Mouse (Mus musculus) retina, postnatal 1 day (tissue): Measurements from ENCODE around the gene Dlgap3.

Source experiments
- DNase-seq: peaks from one replicate; pipeline ENCODE4 v3.0.0-alpha.2; 2012

The Dlgap3 gene

GRCm38 (mm10) chr4:127168914-127169345 is at the start of gene Dlgap3:
Gene Dlgap3, plus strand, starts transcription at chr4:127169204.
- DNase-seq = peak; percentile 85

DNA sequence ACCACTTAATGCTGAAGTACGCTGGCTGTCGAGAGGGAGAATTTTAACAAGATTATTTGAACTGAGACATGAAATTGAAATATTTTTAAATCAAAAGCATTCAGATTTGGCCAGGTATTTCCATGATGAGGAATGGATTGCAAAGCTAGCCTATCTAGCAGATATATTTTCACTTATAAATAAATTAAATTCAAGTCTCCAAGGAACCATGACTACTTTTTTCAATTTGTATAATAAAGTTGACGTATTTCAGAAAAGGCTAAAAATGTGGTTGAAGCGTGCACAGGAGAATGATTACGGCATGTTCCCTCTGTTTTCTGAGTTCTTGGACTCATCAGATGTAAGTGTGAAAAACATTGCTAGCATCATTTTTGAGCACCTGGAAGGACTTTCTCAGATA is 45.6 kb upstream of the Dlgap3 start, which contains the start of gene Tmem35b:
Tmem35b (plus strand) TSS at position 301 of the 400 bp plus-strand sequence.
- DNase-seq = no peak

DNA sequence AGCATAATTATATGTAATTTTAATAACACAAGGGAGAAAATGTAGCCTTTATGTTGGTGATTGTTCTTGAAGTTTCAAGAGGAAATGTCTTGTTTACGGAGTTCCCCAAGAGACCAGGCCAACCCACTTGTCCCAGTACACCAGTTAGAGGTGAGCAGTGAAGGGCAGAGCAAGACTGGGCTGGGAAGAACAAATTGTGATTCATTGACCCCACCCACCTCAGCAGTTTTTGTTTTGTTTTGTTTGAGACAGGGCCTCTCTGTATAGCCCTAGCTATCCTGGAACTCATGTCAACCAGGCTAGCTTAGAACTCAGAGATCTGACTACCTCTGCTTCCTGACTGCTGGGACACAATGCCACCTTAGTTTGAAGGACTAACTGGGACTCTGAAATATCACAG is 44.7 kb upstream of the Dlgap3 start:
- DNase-seq = no peak

GRCm38 (mm10) chr4:127125834-127126463 is 43.1 kb upstream of the Dlgap3 start:
- peak; percentile 92 for DNase-seq

GRCm38 (mm10) chr4:127134687-127135086 is 34.3 kb upstream of the Dlgap3 start:
- DNase-seq = peak; percentile 5

DNA sequence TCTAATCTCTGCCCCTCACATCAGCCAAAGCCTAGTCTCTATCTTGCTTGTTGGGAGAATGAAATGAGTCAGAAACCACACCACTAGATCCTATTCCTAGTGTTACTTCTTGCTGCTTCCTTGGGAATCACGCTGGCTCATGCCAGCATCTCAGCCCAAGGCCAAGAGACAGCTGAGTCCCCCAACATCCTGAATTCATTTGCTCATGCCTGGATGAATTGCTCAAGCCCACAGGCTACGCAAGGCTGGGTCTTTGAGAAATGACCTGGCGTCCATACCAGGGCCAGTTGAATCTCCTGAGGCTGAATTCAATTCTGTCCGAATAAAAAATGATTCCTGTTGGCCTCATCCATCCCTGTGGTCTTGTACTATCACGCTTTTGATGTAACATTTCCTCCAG is 31.4 kb upstream of the Dlgap3 start:
- peak; percentile 17 for DNase-seq

GRCm38 (mm10) chr4:127138486-127138885 is 30.5 kb upstream of the Dlgap3 start:
- DNase-seq = peak; percentile 21

DNA sequence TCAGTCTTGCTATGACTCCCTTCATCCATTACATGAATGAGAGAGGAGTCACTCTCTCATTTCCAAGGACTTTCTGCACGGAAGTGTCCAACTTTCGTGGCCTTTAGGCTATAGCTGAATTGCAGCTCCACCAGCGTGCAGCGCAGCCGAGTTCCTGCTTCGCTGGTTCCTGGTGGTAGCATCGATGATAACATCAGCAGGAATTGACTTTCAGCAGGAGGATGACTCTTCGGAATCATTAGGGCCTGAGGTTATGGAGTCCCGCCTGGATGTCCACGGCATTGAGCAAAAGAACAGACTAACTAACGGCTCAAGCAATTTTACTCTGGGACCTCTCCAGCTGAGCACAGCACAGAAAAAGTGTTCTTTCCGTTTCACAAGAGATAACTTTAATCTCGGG is 19.0 kb upstream of the Dlgap3 start:
- no peak for DNase-seq

GRCm38 (mm10) chr4:127153345-127153744 is 15.7 kb upstream of the Dlgap3 start:
- no peak for DNase-seq

DNA sequence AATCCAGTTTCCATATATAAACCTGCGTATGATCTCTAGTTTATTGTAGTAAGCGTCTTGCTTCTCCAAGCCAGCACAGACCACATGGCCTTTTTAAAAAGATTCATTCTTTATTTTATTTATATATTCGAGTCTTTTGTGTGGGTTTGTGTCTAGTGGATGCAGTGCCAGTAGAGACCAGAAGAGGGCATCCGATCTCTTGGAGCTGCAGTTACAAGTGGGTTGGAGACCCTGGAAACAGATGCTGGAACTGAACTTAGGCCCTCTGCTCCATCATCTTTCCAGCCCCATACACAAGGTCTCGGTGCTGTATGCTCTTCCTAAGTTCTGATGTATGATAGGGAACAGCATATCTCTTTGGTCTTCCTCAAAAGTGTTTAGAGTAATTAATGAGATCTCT is 13.2 kb upstream of the Dlgap3 start:
- DNase-seq = no peak

DNA sequence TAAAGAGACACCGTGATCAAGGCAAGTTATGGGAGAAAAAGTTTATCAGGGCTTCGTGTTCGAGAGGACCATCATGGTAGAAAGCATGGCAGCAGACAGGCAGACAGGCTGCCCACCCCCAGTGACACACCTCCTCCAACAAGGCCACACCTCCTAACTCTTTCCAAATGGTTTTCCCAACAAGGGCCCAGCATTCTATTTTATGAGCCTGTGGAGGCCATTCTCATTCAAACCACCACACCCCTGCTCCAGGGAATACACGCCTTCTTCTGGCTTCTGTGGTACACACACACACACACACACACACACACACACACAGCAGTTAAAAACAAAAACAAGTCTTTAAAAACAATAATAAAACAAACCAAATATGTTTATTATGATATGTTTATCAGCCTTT is 11.3 kb upstream of the Dlgap3 start:
- no peak for DNase-seq

GRCm38 (mm10) chr4:127163926-127164325 is 5.1 kb upstream of the Dlgap3 start:
- no peak for DNase-seq

GRCm38 (mm10) chr4:127167096-127167495 is 1.9 kb upstream of the Dlgap3 start:
- no peak for DNase-seq

DNA sequence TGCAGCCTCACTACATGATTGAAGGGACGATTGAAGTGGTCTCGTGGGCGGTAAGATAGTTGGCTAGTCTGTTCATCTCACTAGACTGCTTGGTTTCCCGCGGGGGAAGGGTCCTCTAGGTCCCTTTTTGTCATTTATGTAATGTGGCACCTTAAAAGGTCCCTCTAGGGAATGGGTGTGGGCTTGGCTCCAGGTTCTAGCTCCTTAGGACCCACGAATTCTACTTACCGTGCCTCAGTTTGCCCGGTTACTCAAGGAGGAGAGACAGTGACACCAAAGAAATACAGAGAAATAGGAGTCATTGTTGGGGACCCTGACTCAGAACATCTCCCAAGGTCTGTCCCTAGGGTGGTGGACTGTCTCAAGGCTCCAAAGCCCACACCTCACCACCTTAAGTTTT is 1.3 kb upstream of the Dlgap3 start:
- DNase-seq = no peak

GRCm38 (mm10) chr4:127168211-127168913 is 642 bp upstream of the Dlgap3 start:
- DNase-seq = peak; percentile 91

DNA sequence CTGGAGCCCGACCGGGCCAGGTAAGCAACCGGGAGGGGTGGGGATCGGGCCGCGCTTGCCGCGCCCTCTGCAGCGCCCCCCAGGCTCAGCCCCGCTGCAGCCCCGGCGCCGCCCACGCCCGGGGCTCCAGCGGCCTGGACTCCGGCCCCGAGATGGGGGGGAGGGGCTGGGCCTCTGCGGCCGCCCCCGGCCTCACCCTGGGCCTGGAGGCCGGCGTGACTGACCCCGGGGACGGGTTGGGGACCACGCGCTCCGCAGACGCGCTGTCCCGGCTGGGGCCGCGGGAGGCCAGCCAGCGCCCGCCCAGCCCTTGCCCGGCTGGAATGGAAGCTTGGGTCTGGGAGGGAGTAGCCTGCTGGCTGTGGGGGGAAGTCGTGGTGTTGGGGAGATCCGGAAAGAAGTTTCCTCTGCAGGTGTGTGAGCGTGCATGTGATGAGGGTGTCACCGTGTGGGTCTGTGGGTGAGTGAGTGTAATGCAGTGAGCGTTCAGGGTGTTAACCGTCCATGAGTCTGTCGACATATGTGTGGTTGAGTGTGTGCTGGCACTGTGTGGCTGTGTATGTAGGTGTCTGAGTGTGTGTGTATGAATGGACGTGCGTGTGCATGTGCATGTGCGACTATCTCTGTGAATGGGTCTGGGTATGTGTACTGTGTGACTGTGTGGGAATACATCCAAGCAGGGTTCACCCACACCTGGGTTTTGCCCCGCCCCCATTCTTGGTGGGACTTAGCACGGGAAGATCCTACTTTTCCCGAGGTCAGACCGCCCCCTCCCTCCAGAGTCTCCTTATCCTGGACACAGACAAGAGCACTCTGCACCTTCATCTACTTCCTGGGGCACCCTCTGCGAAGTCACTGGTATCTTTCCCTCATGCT is 580 bp downstream of the Dlgap3 start:
- peak; percentile 67 for DNase-seq

- no peak for DNase-seq
Measured at GRCm38 (mm10) chr4:127170866-127171265, 1.9 kb downstream of the Dlgap3 start.

DNA sequence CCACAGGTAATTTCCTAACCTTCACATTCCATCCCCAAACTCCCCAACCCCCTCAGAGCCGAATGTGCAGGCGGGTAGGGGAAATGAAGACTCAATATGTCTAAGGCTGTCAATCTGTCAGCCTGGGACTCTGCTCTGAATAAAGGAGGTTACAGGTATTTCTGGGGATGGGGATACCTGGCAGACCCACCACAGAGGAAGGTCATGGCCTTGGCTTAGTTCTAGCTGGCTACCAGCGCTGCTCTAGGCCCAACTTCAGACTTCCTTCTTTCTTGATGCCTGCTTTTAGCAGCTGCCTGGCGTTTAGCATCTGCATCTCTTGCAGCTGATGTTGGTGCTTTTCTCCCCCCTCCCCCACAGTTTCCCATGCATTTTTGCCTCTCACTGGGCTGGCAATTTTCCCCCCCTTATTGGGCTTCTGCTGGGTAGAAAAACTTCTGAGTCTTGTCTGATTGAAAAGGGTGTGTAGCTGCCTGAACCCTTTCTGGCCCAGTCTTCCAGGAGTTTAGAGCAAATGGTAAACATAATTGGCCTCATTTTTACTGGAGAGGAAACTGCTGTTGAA is 2.4 kb downstream of the Dlgap3 start:
- DNase-seq = no peak

DNA sequence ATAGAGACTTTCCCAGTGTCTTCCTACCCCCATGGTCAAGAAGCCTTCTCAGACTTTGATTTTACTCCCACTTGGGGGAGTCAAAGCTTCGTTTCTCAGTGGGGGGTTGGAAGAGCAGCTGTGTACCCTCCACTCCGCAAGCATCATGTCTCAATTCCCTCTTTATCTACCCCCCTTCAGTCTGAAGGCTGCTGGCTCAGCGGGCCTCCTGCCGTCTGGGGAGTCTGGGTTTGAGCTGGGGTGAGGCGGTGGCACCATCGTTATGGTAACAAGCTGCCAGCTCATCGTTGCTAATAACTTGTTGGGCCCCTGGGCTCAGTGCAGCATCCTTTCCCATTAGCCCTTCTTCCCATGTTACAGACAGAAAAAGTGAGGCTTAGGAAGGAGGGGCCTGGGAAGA is 3.1 kb downstream of the Dlgap3 start:
- no peak for DNase-seq

- DNase-seq = no peak
Measured at GRCm38 (mm10) chr4:127172614-127173013, 3.6 kb downstream of the Dlgap3 start.

- peak; percentile 81 for DNase-seq
Measured at GRCm38 (mm10) chr4:127173461-127173860, 4.5 kb downstream of the Dlgap3 start.

- DNase-seq = no peak
Measured at GRCm38 (mm10) chr4:127174075-127174899, 5.3 kb downstream of the Dlgap3 start.
